Mouse (Mus musculus) forebrain, embryonic 11.5 days (tissue): ENCODE measurements around the gene Cul4a. TPM values are rescaled to one million over a fixed set of nuclear protein-coding genes. Genes with fewer than 3 reads are reported as not detected.
A peak's percentile ranks its signal among the peaks of the same experiment; 100 is the strongest.

Experiments used
- ATAC-seq: fragments of 200-750 bp; cut with Nextera tagmentation; replicated peaks from 2 replicates; pipeline ENCODE4 v1.8.0; 2017; ENCODE audit warnings: moderate TSS enrichment; ENCODE audit not compliant: low FRiP score
- DNase-seq: peaks from one replicate; pipeline ENCODE4 v3.0.0-alpha.2; 2017; ENCODE audit warnings: low spot score
- H3K27ac ChIP-seq: fragments of 300-500 bp; sonication (generic); 2 replicates; pipeline ENCODE4 v1.5.1; 2014; ENCODE audit warnings: low read depth, low read length
- H3K27me3 ChIP-seq: fragments of 300-500 bp; sonication (generic); 2 replicates; pipeline ENCODE4 v1.6.1; 2014; ENCODE audit warnings: mild to moderate bottlenecking, low read length, mixed read lengths; ENCODE audit not compliant: control insufficient read depth, insufficient read depth
- H3K36me3 ChIP-seq: fragments of 300-500 bp; sonication (generic); 2 replicates; pipeline ENCODE4 v1.6.1; 2014; ENCODE audit warnings: mild to moderate bottlenecking, low read length, moderate library complexity, mixed read lengths; ENCODE audit not compliant: control insufficient read depth, insufficient read depth
- H3K4me1 ChIP-seq: fragments of 300-500 bp; sonication (generic); replicated peaks from 2 replicates; pipeline ENCODE4 v1.6.1; 2014; ENCODE audit warnings: low read length, mixed read lengths; ENCODE audit not compliant: control insufficient read depth, insufficient read depth
- H3K4me2 ChIP-seq: fragments of 300-500 bp; sonication (generic); 2 replicates; pipeline ENCODE4 v1.6.1; 2014; ENCODE audit warnings: low read depth, mild to moderate bottlenecking, low read length, moderate library complexity, mixed read lengths; ENCODE audit not compliant: severe bottlenecking
- H3K4me3 ChIP-seq: fragments of 300-500 bp; sonication (generic); 2 replicates; pipeline ENCODE4 v1.5.1; 2014; ENCODE audit warnings: low read depth, low read length
- H3K9ac ChIP-seq: fragments of 300-500 bp; sonication (generic); 2 replicates; pipeline ENCODE4 v1.6.1; 2014; ENCODE audit warnings: low read length
- H3K9me3 ChIP-seq: fragments of 300-500 bp; sonication (generic); 2 replicates; pipeline ENCODE4 v1.6.1; 2016; ENCODE audit warnings: low read length, mixed read lengths; ENCODE audit not compliant: control insufficient read depth
- WGBS: fragments of 180-500 bp; shearing (Covaris S2); extraction: QIAGEN DNeasy Blood & Tissue Kit; methylation state at CpG from one replicate; pipeline ENCODE4 v1.1.7; 2014; 5-methylcytosine and 5-hydroxymethylcytosine counted together
- polyA plus RNA-seq: library from polyadenylated mRNA; unstranded; fragments of >200 nt; fragmentation: Nextera tagmentation; extraction: Ambion mirVana; gene quantifications from 2 replicates; pipeline ENCODE4 v1.2.1, GENCODE M21; 2014

Gene Cul4a
- polyA plus RNA-seq, 1 experiment from 2014 or later = 91.4 TPM

GRCm38 (mm10) chr8:13104691-13105086, 732 bp upstream of the Cul4a start:
- peak; percentile 61 for ATAC-seq
- peak overlapping the region; percentile 90 for H3K9ac ChIP-seq
- H3K27me3 ChIP-seq = no peaks in the 10 kb centered on the region
- H3K27ac ChIP-seq = peak overlapping the region; percentile 75
- H3K4me3 ChIP-seq = peak overlapping the region; percentile 95
- no peaks in the 10 kb centered on the region for H3K9me3 ChIP-seq
- peak overlapping the region; percentile 88 for H3K4me2 ChIP-seq
- DNase-seq = peak; percentile 94
- H3K4me1 ChIP-seq = peaks cover 7% of the 10 kb centered on the region; the same call in 1 of the 2 replicates
- H3K36me3 ChIP-seq = no peaks in the 10 kb centered on the region; the same call in 1 of the 2 replicates
- WGBS = under 1% methylated on average over 44 of the region's 45 CpGs

GRCm38 (mm10) chr8:13105908-13106551, 609 bp downstream of the Cul4a start:
- peak overlapping the region; percentile 95 for H3K4me3 ChIP-seq
- H3K27me3 ChIP-seq = no peaks in the 10 kb centered on the region
- H3K9me3 ChIP-seq = no peaks in the 10 kb centered on the region
- ATAC-seq (peak; percentile 71), DNase-seq (no peak)
- H3K36me3 ChIP-seq = no peaks in the 10 kb centered on the region
- H3K4me2 ChIP-seq = peak overlapping the region; percentile 91
- WGBS = 1% methylated on average over 62 of the region's 63 CpGs
- H3K4me1 ChIP-seq = peaks cover 7% of the 10 kb centered on the region; the same call in 1 of the 2 replicates
- 0 out of 2 replicates have a peak overlapping the region, but pooled peaks have one; percentile 57 for H3K27ac ChIP-seq
- H3K9ac ChIP-seq = peak overlapping the region; percentile 90

DNA sequence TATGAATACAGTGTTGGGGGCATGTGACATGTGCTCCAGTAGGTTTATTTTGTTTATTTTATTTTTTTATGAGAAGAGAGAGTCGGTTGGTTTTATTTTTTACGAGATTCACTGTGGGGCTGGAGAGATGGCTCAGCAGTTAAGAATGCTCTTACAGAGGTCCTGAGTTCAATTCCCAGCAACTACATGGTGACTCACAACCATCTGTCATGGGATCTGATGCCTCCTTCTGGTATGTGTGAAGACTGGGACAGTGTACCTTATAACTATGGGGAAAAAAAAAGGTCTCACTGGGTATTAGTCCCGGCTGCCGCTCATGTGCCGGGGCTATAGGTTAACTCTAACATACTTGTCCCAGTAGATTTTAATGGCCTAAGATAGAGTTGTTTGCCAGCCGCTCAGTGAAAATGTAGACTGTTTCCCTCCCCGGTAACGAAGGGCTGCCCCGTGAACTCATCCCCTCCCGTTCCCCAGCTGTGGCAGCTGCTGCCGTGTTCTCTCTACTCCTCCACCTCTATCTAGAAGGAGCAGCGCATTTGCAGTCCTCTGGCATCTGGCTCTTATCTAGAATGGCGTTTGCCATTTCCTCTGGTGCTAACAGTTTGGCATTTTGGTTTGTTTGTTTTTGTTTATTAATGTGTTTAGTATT, 2.7 kb downstream of the Cul4a start:
- H3K9me3 ChIP-seq = no peaks in the 10 kb centered on the region
- DNase-seq = no peak
- no peaks in the 10 kb centered on the region for H3K36me3 ChIP-seq
- 92% methylated on average over 13 of the region's 13 CpGs for WGBS
- H3K4me1 ChIP-seq = peaks cover 7% of the 10 kb centered on the region; the same call in 1 of the 2 replicates
- no peak overlapping the region for H3K27ac ChIP-seq
- H3K4me2 ChIP-seq = no peak overlapping the region
- ATAC-seq = no peak
- no peak overlapping the region for H3K4me3 ChIP-seq
- no peak overlapping the region for H3K9ac ChIP-seq
- no peaks in the 10 kb centered on the region for H3K27me3 ChIP-seq

DNA sequence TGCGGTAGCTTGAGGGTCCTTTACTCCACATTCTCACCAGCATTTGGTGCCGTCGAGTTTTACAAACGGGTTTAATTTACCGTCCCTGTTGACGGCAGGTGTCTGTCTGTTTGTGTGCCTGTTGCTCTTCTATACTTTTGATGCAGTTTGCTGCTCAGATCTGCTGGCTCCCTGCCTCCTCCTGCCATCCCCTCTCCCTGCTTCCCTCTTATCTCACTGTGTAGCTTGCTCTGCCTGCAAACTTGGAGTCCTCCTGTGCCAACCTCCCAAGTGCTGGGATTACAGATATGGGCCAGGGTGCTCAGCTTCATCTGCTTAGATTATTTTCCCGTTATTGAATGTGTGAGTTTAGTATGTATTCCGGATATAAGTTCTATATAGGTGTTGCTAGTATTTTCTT, 3.5 kb downstream of the Cul4a start:
- H3K4me1 ChIP-seq = peaks cover 2% of the 10 kb centered on the region; the same call in 1 of the 2 replicates

GRCm38 (mm10) chr8:13109416-13109960, 4.1 kb downstream of the Cul4a start:
- H3K4me3 ChIP-seq = no peak overlapping the region
- no peak for ATAC-seq
- H3K9me3 ChIP-seq = no peaks in the 10 kb centered on the region
- no peak for DNase-seq
- no peaks in the 10 kb centered on the region; the same call in 1 of the 2 replicates for H3K4me1 ChIP-seq
- no peaks in the 10 kb centered on the region for H3K27me3 ChIP-seq
- no peak overlapping the region for H3K9ac ChIP-seq
- H3K4me2 ChIP-seq = no peak overlapping the region
- WGBS = 94% methylated on average over 1 of the region's 1 CpGs
- no peak overlapping the region for H3K27ac ChIP-seq
- H3K36me3 ChIP-seq = no peaks in the 10 kb centered on the region

More for the DNA sequence above, 3.5 kb downstream of the Cul4a start:
- no peak overlapping the region for H3K4me2 ChIP-seq
- H3K4me3 ChIP-seq = no peak overlapping the region
- H3K27me3 ChIP-seq = no peaks in the 10 kb centered on the region
- no peaks in the 10 kb centered on the region for H3K36me3 ChIP-seq
- WGBS = 90% methylated on average over 8 of the region's 8 CpGs
- no peak overlapping the region for H3K27ac ChIP-seq
- DNase-seq = no peak
- no peak for ATAC-seq
- H3K9me3 ChIP-seq = no peaks in the 10 kb centered on the region
- no peak overlapping the region for H3K9ac ChIP-seq

GRCm38 (mm10) chr8:13111917-13112316, 6.5 kb downstream of the Cul4a start:
- Histone ChIP-seq H3K27me3 (no peaks in the 10 kb centered on the region), H3K4me1 (no peaks in the 10 kb centered on the region), H3K9me3 (no peaks in the 10 kb centered on the region), H3K4me2 (no peak overlapping the region), H3K27ac (no peak overlapping the region), H3K9ac (no peak overlapping the region), H3K36me3 (no peaks in the 10 kb centered on the region; the same call in 1 of the 2 replicates), H3K4me3 (no peak overlapping the region)
- 90% methylated on average over 11 of the region's 11 CpGs for WGBS
- DNase-seq (no peak), ATAC-seq (no peak)

GRCm38 (mm10) chr8:13113232-13113631, 7.8 kb downstream of the Cul4a start:
- H3K36me3 ChIP-seq = no peaks in the 10 kb centered on the region; the same call in 1 of the 2 replicates
- H3K9ac ChIP-seq = no peak overlapping the region
- DNase-seq (no peak), ATAC-seq (no peak)
- no peak overlapping the region for H3K27ac ChIP-seq
- 95% methylated on average over 4 of the region's 4 CpGs for WGBS
- H3K9me3 ChIP-seq = no peaks in the 10 kb centered on the region
- no peak overlapping the region for H3K4me2 ChIP-seq
- H3K27me3 ChIP-seq = no peaks in the 10 kb centered on the region
- H3K4me3 ChIP-seq = no peak overlapping the region
- H3K4me1 ChIP-seq = no peaks in the 10 kb centered on the region

GRCm38 (mm10) chr8:13117096-13117495, 11.7 kb downstream of the Cul4a start:
- H3K4me2 ChIP-seq = no peak overlapping the region
- ATAC-seq (no peak), DNase-seq (no peak)
- no peaks in the 10 kb centered on the region for H3K27me3 ChIP-seq
- no peaks in the 10 kb centered on the region for H3K4me1 ChIP-seq
- H3K9ac ChIP-seq = no peak overlapping the region
- H3K36me3 ChIP-seq = no peaks in the 10 kb centered on the region; the same call in 1 of the 2 replicates
- H3K9me3 ChIP-seq = no peaks in the 10 kb centered on the region
- H3K27ac ChIP-seq = no peak overlapping the region
- 96% methylated on average over 2 of the region's 2 CpGs for WGBS
- H3K4me3 ChIP-seq = no peak overlapping the region
